Mouse (Mus musculus) heart, postnatal 25 days (tissue): ENCODE measurements around the gene Sema4g. TPM values are rescaled to one million over a fixed set of nuclear protein-coding genes. Genes with fewer than 3 reads are reported as not detected.
A peak's percentile ranks its signal among the peaks of the same experiment; 100 is the strongest.

Source experiments
- DNase-seq: peaks from one replicate; pipeline ENCODE4 v3.0.0; 2022; ENCODE audit warnings: low spot score
- intact Hi-C: fragments of 180-260 bp; cut with DNase I; formaldehyde crosslinking; loops from one replicate; pipeline ENCODE4 v1.15.1; 2025
- total RNA-seq, 2 experiments: library from RNA; stranded (reverse); gene quantifications; 2 replicates each; pipeline ENCODE4 v1.2.3; 2021

The Sema4g gene
- total RNA-seq, 2 experiments from 2014 or later, result 0.26 to 0.39 TPM

DNA sequence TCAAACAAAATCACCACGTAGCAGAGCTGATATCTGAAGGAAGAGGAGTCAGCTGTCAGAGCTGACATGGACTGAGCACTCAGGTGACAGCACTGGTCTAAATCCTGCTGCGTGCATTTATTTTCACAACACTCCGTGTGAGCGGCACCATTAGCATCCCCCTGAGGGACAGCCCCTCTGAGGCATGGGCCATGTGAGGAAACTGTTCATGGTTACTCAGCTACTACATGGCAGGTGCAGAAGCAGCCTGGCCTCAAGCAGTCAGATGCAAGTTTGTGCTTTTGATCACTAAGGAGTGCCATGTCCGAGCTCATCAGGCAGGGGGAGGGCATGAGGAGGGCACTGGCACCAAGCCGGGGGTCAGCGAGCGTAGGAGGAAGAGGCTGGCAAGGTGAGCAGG is 10.7 kb downstream of the Sema4g start:
- no peak for DNase-seq
- intact Hi-C loops, result no loop called here

DNA sequence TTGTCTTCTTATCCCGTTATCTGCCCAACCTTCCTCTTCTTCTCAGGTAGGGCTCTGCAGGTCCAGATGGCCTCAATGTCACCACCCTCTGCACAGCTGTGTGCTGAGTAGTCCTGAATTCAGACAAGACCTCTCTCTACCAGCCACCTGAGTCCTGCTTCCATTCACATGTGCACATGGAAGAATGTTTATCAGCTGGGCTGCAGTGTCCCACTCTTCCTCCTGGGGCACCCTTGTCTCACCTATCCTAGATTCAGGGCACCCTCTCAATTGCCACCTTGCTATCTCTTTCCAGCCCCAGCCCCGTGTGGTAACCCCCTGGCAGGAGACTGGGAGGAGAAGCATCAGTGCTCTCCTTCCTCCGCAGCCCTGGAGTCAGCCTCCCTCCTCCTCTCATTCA is 13.4 kb downstream of the Sema4g start:
- DNase-seq, result no peak
- intact Hi-C loops, result no loop called here

DNA sequence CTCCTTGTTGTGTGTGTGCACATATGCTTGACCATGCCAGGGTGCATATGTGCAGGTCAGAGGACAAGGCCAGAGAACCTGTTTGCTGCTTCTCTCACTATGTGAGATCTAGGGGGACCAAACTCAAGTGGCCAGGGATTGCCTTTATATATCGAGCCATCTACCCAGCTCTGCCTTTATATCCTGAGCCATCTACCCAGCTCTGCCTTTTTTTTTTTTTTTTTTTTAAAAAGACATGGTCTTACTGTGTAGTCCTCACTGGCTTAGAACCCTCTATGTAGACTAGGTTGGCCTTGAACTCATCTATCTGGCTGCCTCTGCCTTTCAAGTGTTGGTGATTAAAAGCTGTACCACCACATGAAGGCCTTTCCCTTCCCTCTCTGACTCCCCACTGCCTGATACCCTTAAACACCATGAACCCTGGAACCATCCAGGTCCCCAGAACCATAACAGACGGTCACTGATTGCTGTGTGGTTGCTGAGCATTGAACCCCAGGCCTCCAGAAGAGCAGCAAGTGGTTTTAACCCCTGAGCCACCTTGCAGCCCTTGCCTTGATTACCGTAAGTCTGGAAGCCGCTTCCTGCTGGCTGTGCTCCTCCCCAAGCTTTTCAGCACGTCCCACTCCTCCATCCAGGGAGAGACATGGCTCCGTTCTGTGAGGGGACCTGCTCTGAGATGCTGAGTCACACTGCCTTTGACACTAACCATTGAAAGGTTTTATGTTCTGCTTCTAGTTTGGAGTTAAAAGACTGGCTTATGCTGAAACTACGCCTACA is 15.0 kb downstream of the Sema4g start:
- no peak for DNase-seq
- intact Hi-C loops, result no loop called here

DNA sequence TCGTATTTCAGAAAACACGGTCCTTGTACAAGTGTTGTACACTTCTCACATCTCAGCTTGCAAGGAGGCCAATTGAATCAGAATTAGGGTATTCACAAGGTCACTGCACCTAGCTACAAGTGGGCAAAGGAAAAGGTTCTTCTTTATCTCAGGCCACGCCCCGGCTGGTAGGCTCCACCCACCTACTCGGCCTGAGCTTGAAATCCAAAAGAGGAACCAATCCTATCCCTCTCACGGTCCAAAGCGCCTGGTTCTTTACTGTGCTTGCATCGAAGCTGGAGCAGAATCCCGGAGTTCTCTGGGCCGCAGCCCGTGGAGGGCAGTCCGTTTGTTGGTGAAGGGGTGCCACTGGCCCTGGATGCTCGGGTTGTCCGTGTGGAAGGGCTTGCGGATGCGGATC is 16.5 kb downstream of the Sema4g start, which contains the start of gene Twnk:
Gene Twnk, plus strand, starts transcription at position 220 of the 400 bp plus-strand sequence.
- no peak for DNase-seq
- intact Hi-C loops, result no loop called here

DNA sequence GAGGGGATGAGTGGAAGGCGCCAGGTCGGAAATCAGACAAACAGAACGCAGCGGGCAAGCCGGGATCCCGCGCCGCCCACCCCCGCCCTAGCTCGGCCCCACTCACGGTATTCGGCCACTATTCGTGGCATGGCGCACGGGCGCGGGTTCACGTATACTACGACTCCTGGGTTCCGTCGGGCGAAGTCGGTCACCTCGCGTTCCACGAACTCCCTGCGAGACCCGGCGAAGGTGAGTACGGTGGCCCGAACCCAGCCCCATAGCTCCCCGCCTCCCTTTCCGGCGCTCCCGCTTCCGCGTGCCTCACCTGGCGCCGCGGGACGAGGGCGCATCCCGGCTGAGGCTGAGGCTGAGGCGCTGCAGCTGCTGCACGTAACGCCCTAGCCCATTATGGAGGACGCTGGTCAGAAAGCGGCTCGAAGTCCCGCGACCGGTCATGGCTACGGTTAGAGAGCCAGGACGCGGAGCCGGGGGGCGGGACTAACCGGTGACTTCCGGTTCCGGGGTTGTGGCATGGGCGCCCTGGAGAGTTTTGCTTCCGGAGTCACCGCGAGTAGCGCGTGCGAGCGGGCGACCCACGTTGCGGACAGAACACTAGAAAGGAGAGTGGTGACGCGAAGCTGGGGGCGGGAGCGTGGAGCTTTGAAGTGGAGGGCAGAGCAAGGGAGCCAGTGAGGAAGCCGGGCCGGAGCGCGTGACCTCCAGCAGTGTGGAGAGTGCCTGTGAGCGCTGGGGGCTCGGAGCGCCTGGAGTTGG is 17.2 kb downstream of the Sema4g start, which contains the start of gene Mrpl43:
Gene Mrpl43, minus strand, starts transcription at position 486 of the 756 bp plus-strand sequence.
- peak; percentile 89 for DNase-seq
- intact Hi-C loops, result no loop called here

DNA sequence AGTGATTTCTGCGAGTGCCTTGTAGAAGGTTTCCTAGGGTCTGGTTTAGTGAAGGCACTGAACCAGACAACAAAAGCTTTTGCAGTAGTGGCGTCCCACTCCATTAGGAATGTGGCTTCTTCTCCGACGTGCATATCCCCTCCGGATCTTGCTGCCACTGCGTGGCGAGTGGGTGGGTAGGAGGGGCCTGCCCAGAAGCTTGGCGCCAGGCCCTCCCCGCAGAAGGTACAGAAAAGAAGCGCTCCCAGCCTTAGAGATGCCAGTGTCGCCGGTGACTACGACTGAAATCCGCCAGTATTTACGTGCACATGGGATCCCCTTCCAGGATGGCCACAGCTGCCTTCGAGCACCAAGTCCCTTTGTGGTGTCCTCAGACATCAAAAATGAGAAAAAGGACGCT is 18.1 kb downstream of the Sema4g start:
- DNase-seq, result no peak
- intact Hi-C loops, result no loop called here

DNA sequence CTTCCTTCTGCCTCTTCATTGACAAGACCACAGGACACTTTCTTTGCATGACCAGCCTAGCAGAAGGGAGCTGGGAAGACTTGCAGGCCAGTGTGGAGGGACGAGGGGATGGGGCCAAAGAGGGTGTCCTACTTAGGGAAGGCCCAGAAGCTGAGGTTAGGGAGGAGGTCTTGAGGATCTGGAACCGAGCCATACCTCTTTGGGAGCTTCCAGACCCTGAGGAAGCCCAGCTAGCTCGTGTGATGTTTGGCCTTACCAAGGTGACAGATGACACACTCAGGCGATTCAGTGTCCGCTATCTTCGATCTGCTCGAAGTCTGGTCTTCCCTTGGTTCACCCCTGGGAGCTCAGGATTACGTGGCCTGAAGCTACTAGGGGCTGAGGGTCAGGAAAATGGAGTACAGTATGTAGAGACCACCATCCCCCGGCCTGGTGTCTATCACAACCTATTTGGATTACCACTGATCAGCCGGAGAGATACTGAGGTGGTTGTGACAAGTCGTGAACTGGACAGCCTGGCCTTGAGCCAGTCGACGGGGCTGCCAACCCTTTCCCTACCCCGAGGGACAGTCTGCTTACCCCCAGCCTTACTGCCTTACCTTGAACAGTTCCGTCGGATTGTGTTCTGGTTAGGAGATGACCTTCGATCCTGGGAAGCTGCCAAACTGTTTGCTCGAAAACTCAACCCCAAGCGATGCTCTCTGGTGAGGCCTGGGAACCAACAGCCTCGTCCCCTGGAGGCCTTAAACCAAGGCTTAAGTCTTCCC is 18.7 kb downstream of the Sema4g start:
- no peak for DNase-seq
- intact Hi-C loops, result no loop called here

DNA sequence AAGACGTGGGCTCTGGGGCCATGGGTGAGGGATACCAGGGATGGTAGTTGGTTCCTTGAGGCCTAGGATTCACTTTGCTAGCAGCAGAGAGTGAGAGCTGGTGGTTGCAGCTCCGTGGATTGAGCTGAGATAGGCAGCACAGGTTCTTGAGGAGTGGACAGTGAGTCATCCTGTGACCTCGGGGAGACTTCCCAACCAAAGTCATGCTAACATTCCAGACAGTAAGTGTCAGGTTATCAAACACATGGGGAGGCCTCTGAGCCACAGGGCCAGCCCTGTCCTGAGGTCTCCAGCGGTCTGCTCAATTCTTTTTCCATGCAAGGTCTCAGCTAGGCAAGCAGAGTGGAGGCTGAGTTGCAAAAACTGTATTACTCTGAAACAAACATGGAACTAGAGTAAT is 21.7 kb downstream of the Sema4g start:
- intact Hi-C loops, result no loop called here
- no peak for DNase-seq

DNA sequence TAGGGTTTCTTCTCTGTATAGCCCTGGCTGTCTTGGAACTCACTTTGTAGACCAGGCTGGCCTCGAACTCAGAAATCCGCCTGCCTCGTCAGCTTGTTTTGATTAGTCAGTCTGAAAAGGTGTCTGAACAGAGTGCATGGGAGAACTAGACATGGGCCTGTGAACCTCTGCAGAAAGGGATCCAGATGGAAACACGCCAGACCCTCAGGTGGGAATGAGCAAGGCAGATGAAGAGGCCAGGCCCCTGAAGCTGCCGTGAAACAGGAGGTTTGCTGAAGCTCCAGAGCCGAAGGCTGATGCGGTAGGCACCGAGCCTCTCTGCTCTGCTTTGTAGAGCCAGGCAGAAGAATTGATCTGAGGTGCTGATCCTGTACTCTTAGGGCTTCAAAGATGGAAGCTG is 23.3 kb downstream of the Sema4g start:
- no peak for DNase-seq
- intact Hi-C loops, result no loop called here

DNA sequence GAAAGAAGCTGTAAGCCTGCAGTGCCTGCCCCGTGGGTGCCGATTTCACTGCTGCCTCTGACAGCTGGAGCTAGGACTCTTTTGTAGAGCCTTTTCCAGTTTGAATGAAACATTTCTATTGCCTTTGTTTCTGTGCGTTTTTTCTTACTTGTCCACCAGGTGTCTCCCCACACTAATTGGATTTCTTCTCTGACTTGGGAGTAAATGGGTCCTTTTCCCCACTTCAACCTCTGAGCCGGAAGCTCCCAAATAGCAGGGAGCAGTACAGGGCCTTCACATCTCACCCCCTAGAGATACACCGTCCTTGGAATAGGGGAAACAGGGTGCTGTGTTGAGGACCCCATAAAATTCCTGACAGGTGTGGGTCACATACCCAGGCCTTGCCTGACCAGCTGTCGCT is 23.7 kb downstream of the Sema4g start:
- intact Hi-C loops, result loop anchor here (1.0 kb wide), 1 partner anchor 19 kb away; no protein-coding TSS in a partner anchor
- DNase-seq, result no peak

DNA sequence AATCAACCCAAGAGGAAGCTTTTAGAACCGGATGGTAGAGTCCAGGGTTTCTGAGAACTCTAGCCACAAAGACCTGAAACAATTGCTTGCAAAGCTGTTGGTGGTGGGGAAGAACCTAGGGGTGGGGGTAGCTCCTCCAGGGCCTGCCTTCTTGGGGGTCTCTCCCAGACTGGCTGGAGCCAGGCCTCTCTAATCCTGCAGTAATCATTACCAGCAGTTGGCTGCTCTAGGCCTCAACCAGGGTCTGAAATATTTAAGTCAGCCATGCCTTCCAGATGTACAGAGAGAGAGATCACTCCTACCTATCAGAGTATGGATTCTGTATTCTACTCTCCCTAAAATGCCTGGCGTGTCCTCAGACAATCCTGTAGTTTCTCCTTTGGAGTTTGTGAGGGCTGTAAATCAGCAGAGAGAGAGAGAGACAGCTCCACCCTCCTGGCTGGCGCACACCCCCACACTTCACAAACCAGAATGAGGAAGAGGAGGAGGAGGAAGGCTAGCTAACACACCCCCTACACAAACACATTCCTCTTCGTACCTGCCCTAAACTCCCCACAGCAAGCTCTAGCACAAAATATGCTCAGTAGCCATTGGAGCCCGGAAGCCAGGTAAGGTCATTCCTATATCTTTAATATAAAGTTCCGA is 24.8 kb downstream of the Sema4g start:
- intact Hi-C loops, result loop anchor here (1.0 kb wide), 1 partner anchor 18 kb away; no protein-coding TSS in a partner anchor
- DNase-seq, result no peak

DNA sequence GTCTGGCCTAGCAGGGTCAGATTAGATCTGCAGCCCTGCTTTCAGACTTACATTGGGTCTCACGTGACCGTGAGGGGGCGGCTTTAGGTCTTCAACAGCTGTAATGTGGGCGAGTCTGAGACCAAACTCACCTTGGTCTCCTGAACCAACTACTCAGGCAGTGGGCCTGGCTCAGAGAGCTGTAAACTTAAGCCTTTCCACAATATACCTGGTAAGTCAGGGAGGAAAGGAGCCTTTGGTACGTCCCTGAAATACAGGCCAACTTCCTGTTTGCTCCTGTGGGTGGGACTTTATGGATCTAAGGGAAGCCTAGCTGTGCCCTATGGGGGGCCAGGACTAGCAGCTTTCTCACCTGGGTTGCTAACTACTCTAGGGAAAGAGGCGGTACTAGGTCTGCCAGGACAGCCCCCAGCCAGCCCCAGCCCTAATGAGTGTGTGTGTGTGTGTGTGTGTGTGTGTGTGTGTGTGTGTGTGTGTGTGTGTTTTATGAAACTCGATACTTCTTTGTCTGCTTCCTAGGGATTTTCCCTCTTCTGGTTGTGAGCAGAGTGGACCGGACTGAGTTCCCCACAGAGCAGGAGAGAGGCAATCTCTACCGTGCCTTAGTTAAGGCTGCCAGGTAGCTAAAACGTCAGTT is 25.6 kb downstream of the Sema4g start, which contains the start of gene Lzts2:
Gene Lzts2, plus strand, starts transcription at position 80 of the 637 bp plus-strand sequence.
- intact Hi-C loops, result no loop called here
- no peak for DNase-seq

DNA sequence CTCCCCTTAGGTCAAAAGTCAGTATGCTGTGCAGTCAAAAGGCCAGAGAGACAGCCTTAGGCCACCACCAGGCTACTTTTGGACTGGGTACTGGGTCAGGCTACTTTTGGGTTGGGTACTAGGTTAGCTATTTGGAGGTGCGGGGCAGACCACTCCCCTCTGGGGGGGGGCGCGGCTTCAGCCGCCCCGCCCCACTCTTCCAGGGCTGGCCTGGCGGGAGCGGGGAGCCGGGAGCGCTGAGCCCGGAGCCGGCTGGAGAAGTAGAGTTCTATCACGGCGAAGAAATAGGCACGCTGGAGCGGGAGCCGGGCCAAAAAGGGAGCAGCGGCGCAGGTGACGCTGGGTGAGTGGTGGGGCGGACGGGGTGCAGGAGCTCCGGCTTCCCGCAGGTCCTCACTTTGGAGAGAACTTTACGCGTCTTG is 26.1 kb downstream of the Sema4g start:
- intact Hi-C loops, result no loop called here
- peak; percentile 50 for DNase-seq

DNA sequence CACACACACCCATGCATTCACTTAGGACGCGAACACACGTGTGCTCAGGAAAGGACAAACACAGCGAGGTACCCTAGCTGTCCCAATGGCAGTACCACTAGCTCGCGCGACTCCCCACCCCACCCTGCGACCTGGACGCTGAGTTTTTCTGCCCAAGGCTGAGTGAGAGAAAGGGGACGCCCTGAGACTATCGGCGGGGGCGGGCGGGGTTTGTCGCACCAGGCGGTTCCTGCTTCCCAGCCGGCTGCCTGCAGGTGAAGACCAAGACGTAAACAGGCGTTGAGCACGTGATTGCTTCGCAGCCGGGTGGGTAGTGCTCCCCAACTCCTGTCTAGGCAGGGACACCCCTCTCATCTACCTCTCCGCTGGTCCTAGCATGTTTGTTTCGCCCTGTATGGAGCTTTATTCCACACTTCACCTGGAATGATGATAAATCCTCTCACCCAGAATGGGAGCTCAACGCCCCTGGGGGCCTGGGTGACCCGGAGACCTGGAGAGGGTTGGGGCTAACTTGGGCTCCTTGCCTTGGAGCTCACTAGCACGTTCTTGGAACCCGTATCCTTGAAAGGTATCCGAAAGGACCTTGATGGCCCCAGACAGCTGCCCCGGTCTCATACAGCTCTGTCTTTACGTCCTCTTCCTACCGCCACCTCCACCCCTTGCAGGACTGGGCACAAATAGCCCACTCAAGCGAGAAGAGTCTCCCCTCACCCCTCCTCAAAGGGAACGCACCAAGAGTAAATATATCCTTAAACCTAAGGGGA is 26.8 kb downstream of the Sema4g start:
- intact Hi-C loops, result no loop called here
- peak; percentile 40 for DNase-seq

DNA sequence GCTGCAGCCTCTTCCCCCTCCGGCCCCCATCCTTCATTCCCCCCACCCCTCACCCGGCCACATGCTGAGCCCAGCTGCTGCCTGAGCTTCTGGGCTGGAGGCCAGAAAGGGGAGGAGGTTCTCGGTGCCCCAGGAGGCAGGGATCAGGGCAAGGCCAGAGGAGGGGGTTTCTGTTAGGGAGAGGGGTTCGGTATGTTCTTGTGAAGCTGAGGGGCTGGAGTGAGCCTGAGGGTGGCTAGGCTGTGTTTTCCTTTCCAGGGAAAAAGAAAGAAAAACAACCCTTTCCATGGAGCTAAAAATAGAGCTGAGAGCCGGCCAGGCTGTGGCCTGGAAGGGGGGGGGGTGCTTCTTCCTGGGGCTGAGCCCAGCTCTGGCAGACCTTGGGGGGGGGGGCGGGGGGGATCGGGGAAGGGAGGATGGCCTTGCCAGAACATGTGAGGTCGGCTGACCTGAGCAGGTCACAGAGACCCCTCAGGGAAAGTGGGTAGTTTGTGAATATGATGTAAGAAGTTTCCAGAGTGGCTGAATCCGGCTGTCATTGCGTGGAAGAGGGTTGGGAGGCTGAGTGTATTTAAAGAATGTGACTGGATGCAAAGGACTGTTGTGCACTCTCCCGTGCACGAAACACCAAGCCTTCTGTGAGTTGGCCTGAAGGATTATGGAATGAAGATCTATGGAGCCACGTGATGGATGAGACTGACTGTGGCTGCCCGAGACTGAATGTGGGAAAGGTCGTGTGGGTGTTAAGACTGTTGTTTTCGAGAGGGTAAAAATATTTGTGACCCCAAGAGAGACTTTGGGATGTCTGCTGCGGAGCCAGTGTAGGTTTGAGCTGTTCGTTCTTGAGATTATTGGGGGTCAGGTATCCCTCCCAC is 27.7 kb downstream of the Sema4g start:
- peak; percentile 73 for DNase-seq
- intact Hi-C loops, result no loop called here

DNA sequence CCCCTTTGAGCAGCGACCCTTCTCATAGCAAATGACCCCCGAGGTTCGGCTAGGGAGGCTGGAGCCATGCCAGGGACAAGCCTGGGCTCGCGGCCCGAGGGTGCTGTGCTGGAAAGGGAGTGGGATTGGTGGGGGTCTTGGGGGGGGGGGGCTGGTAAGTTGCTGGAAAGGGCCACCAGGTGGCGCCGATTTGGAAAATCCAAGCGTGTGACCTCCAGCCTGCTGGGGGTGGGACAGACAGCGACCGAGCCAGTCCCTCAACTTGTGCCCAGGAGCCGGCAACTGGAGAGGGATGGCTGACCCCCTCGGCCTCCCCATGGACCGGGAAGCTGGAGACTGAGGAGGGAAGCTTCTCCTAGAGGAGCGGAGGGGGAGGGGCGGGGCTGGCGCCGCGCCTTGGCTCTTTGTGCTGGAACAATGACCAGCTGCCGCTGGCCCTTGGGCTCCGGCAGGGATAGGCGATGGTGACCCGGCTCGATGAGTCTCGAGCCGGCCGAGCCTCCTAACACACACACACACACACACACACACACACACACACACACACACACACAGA is 28.4 kb downstream of the Sema4g start:
- DNase-seq, result peak; percentile 81
- intact Hi-C loops, result no loop called here

DNA sequence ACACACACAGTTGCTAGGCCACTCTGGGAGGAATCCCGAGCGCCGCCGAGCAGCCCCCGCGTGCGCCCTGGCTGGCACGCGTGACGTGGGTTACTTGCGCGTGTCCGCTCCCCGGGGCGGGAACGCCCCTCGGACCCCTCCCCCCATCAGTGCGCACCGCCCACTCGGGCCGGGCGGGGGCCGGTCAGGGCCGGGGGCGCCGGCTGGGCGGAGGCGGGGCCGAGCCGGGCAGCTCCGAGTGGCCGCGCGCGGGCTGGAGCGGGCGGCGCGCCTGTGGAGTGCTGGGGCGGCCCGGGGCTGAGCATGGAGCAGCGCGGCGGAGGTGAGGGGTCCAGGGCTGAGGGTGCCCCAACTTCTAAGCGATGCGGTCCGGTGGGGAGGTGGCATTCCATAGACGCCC is 29.0 kb downstream of the Sema4g start:
- DNase-seq, result peak; percentile 91
- intact Hi-C loops, result no loop called here
